Mouse (Mus musculus) MEL-GATA-1-ER (cell line): ENCODE results near the gene Palld.

Source experiments
- DNase-seq: peaks from one replicate; pipeline ENCODE4 v3.0.0-alpha.2; 2012; ENCODE audit warnings: low read depth; ENCODE audit errors: extremely low read depth

Gene Palld

DNA sequence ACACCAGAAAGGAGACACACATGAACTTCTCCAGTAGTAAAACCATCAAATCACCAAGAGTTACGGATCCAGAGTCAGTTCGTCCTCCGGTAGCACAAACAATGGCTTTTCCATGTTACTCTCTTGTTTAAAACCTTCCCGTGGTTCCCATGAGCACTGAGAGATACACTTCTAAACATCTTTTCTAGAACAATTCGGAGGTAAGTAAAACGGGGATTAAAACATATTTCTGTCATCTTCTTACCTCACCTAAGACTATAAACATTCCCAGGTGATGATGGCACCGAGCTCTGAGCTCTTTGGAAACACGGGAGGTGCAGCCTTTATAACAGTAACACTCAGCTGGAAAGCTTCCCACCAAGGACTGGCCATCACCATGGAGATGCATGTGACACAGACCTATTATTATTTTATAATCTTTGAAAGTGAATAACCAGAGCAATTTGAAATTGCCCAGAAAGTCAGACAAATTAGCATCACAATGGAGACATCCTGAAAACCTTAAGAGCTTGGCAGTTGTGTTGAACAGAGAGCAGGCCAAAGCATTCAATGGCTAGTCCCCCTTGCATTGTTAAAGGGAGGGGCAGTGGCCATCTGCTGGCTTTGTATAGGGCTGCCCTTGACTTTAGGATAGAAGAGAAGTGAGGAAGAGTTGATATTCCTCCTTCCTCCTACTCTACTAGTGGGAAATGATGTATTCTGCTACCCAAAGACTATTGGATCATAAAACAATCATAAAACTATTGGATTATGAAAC lies 385.6 kb downstream of the Palld start:
- DNase-seq = no peak

DNA sequence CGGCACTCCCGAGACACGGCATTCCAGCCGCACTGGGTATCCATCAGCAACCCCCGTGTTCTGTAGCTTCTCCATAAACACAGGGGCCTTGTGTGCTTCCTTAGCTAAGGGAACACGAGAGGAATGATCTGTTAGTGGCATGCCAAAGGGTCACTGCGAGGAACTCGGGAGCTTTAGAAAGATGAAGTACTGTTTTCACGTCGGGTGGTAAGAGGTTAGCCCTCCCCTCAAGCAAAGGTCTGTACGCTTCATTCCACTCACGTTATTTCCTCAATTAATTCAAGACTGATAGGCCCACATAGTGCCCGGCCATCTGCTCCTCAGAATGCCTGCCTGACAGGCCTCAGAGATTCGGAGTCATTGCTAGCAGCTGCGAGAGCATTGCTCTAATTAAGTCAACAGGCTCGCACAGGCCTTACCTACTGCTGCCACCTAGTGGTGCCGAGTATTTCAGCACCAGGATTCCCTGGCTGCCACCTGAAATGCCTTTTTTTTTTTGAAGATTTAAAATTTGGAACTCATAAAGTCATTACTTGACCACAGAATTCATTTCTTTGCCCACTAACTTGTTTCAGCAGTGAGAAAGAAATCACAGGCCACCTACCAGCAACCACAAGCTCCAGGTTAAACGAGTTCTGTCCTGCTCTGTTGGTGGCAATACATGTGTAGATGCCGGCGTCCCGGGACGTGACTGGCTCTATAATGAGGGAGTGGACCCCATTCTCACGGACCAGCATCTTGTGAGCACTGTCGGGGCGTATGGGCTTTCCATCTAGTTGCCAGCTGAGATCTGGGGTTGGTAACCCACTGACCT lies 386.4 kb downstream of the Palld start:
- DNase-seq = no peak

DNA sequence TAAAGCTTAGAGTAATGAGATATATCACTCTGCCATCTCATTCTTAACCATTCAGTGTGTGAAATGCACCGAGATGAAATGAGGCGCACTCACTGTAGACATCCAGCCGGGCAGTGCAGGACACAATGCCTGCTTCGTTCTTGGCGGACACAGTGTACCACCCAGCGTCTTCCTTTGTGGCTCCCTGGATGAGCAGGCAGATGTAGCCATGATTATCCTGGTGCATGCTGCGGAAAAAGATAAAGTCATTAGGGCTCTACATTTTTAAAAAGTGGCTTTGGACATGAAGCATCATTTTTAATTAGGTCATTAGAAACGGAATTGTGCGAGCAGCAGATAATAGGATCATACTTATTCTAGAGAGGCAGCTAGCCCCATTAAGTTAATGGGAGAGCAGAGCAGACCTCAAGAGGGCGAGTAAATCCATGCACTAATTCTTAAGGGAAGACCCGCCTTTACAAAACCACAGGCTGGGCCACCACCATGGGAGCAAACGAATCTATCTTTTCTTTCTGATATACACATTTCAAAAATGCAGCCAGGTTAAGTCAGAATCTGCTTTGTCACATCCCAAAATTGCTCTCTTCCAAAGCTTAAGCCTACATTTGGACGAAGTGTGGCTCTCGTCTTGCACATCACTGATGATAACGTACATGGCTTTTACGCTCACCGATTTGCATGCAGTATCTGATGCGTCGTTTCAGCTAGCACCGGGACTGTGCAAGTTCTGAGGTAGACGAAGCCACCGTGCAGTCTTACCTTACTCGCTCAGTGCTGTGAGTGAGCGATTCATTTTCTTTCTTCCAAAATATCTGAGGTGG lies 387.2 kb downstream of the Palld start:
- DNase-seq = no peak

DNA sequence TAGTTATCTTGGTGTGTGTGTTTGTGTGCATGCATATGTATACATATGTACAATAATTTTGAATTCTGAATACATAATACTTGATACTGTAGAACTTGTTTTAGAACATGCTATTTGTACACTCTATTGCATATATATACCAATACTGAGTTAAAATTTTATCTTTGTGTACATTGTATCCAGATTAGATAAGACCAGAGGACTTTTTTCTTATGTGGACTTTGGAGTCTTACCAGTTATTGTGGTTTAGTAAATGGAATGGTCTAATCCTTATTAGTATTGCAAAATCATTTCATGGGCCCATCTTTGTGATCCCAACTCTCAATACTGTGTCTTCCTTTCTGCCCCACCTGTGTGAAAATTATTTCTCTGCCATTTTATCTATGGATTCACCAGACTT lies 400.2 kb downstream of the Palld start:
- DNase-seq = no peak

DNA sequence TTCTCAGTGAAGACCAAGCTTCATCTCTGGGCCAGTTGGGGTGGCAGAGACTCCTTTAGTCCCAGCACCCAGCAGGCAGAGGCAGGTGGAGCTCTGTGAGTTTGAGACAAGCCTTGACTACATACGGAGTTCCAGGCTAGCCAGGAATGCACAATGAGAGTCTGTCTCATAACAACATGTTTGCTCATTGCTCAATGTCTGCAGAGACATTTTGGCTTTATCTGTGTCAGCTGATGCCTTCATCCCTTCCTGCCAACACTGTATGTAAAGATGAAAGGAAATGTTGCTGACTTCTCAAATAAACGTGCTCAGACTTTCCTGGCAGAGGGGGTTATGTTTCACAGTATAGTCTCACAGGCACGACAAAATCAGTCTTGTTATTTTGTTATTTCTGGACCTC lies 401.6 kb downstream of the Palld start:
- DNase-seq = no peak

DNA sequence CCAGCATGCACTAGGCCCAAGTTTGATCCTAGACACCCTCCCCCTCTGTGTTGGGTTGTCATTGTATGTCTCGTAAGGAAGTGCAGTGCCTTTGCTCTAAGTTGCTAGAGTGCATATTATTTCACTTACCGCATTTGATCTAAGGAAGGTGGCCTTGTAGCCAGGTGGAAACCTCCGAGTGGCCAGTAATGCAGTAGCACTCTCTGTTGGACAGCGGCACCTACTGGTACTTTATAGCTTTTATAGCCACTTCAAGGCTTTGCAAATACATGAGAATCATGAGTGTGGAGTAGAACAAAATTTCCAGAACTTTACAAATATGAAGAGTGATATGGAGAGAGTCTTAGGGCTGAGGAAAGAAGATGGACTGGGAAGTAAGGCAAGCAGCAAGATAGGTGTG lies 403.5 kb downstream of the Palld start:
- DNase-seq = no peak

DNA sequence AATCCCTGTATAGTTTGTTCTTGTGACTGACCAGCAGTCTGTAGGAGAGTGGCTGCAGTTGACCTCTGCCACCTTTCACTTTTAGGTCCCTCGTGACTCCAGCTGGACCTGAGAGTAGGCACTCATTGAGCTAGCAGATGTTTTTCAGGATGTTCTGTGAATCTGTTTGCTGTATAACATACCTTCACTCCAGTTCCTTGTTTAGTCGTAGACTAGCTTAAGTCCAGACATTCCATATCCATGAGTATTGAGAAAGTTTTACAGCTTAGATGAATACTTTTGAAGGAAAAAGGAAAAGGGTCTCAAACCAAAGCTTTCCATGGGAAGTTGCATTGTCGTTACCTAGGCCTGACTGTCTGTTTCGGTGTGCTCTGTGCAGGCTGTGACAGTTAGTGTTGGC lies 405.4 kb downstream of the Palld start:
- DNase-seq = no peak

DNA sequence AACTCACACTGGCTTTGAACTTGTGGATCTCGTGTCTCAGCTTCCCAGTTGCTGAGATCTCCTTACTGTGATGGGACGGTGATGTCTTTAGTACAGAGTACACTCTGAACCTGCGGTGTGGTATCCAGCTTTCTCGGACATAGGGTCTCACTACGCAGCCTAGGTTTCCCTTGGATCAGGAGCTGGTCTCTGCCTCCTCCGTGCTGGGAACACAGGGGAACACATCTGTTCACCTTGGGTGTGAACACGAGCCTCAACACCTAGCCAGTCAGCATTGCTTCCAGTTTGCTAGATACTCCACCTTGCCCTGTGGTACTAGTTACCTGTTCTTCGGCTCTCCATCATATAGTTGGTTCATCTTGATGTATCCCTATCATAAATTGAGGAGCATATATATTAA lies 413.9 kb downstream of the Palld start:
- peak; percentile 2 for DNase-seq

DNA sequence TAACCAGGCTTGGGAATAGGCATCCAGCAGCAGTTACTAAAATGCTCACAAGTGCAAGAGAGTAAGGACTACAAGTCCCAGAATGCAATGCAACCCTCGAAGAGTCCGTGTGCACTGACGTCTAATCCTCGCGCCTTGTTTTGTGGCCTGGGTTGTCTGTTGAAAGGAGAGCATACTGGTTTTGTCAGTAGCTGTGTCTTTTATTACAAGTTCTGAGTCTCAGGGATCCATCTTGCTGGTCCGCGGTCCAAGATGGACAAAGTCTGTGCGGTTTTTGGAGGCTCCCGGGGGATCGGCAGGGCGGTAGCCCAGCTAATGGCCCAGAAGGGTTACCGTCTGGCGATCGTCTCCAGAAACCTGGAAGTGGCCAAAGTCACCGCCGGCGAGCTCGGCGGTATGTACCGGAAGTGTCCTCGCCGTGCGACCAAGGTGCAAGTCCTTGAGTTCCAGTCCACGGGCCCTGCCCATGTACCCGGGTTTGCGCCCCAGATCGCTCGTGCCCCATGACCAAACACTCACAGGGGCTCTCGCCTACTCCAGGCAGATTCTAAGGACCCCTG lies 414.8 kb downstream of the Palld start, which contains the start of gene Cbr4:
TSS of gene Cbr4 (plus strand) at position 138 of the 560 bp plus-strand sequence.
- DNase-seq = peak; percentile 91

DNA sequence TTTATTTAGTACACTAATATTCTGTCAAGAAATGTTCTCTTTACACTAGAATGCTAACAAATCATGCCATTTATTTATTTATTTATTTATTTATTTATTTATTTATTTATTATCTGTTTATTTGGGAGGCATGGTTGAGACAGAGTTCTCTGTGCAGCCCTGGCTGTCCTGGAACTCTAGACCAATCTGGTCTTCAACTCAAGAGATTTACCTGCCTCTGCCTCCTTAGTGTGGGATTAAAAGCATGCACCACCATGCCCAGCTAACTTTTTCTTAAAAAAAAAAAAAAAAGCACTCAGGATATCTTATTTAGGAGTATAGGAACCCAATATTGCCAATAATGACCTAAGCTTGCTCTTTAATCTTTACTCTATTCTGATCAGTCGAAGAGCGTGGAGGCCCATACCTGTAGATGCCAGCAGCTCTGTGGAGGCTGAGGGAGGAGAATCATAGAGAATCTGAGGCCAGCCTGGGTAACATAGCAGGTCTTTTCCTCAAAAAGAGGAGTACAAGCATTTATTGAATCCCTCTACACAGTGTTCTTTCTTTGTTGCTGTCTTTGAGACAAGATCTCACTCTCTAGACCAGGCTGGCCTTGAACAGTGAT lies 415.5 kb downstream of the Palld start:
- no peak for DNase-seq

DNA sequence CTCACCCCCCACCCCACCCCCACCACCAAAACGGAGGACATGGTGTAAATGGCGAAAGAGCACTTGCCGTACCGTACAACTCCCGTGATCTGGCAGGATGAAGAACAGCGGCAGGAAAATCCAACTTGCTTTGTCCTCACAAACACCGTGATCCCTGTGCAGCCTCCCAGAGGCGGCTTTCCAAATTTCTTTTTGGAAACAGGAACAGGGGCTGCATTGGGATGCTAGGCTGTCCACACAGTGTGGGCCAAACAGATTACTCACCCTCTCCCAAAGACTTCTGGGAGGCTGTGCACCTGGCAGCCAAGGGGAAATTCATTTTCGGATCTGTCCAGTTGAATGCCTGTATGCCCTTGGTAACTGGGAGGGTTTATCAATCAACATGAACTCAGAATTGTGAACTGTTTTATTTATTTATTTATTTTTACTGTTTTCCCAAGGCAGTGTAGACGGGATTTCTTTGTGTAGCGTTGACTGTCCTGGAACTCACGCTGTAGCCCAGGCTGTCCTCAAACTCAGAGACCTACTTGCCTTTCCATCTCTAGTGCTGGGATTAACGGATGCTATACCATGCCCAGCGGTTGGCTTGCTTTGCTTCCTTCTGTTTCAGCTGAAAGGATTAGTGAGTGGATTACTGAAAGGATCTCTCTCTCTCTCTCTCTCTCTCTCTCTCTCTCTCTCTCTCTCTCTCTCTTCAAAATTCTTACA lies 422.1 kb downstream of the Palld start:
- no peak for DNase-seq

DNA sequence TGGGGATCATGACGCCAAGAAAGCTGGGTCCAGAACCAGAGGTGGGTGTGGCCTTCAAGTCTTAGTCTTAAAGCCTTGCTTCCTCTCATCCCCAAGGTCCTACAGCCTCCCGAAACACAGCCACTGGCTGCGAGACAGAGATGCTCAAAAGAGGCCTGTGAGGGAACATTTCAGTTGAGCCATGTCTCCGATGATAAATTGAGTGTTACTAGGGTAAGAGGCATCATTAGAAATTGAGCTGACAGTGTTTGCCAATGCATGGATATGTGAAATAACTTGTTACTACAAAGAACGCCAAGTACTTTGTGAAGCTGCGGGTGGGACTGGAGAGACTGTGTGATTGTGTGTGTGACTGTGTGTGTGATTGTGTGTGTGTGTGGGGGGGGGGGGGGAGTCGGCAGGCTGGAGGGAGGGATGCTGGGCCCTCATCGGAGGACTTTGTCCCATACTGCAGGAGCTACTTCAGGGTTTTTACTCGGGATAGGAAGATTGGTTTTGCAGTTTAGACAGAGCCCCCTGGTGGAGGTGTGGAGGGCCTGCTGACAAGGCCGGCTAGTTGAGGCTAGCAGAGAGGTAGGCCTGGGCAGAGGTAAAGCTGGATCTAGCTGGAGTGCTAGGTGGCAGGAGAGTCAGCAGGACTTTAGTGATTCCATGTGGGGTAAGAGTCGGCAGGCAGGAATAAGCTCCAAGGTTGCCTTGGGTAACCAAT lies 422.8 kb downstream of the Palld start:
- peak; percentile 30 for DNase-seq

DNA sequence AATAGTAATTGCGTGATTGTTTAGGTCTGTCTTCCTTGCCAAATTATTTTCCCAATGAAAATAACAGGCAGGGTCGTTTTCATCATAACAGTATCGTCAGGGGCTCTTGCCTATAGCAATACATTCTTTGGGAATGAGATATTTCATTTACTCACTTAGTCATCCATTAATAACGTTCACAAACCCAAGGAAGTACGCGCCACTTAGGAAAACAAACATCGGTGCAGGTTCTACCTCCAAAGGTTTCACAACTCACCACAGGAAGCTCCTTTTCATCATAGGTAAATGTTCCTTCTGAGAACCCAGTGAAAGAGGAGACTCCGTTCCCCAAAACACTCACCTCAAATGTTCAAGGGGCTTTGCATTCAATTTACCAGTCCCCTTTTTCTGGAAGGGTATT lies 423.7 kb downstream of the Palld start:
- DNase-seq = no peak

DNA sequence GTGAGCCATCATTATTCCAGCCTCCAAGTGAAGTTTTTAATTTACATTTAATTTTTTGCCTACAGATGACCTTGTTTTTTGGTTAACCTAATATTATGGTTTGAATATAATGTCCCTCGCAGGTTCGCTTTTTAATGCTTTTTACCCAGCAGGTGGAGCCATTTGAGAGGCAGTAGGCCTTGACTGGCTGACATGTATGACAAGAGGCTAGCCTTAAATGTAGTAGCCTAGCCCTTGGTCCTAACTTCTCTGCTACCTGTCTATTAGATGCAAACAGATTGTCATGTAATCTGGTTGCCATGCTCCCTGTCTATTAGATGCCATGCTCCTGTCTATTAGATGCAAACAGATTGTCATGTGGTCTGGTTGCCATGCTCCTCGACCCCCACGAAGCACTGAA lies 424.3 kb downstream of the Palld start:
- no peak for DNase-seq

DNA sequence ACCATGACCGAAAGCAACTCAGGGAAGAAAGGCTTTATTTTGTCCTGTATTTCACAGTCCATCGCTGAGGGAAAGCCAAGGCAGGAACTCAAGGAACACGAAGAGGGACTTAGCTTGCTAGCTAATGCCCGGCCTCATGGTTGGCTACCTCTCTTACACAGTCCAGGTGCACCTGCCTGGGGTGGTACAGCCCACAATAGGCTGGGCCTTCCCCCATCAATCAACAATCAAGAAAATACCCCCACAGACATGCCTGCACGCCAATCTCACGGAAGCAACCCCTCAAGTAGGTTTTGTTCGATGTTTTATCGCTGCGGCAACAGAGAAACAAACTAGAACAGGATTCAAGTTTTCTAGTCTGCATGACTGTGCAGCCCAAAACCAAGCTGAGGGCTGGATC lies 426.3 kb downstream of the Palld start:
- DNase-seq = no peak

DNA sequence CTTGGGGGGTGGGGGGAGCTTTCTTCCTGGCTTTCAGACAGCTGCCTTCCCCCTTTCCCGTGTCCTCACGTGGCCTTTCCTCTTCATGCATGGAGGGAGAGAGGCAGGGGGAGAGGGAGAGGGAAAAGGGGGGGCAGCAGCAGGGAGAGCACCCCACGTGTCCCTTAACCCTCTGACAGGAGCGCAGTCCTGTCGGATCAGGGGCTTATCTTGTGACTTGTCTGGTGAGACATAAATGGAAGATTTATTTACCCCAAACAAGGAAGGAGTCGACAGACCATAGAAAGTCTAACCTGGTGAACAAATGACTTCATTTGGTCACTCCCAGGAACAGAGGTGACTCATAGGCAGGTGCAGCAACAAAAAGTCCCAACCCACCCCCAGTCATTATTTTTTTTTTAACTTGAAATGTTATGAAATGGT lies 427.2 kb downstream of the Palld start:
- no peak for DNase-seq

DNA sequence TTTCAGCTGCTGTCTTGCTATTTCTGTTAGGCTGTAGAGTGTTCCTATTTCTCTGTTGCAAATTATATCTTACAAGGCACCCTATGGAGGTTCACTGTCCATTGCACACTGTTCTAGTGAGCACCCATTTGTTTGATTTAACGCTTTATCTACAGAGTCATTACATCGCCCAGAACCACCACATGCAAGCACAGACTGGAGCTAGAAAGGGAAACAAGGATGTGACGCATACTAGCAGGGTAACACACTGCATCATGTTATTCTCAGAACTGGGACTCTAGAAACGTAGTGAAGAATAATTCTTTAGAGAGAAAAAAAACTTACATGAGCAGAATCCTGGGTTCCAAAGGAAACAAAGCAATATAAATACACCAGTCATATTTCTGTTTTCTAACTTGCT lies 432.3 kb downstream of the Palld start:
- no peak for DNase-seq

DNA sequence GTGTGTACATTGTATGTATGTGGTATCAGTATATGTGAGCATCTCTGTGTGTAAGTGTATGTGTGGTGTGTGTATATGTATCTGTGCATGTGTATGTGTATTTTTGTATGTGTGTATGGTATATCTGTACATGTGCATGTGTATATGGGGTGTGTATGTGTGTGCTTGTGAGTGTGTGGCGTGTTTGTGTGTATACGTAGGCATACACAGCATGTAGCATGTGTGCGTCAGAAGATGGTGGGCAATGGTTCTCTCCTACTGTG lies 435.0 kb downstream of the Palld start:
- DNase-seq = no peak

DNA sequence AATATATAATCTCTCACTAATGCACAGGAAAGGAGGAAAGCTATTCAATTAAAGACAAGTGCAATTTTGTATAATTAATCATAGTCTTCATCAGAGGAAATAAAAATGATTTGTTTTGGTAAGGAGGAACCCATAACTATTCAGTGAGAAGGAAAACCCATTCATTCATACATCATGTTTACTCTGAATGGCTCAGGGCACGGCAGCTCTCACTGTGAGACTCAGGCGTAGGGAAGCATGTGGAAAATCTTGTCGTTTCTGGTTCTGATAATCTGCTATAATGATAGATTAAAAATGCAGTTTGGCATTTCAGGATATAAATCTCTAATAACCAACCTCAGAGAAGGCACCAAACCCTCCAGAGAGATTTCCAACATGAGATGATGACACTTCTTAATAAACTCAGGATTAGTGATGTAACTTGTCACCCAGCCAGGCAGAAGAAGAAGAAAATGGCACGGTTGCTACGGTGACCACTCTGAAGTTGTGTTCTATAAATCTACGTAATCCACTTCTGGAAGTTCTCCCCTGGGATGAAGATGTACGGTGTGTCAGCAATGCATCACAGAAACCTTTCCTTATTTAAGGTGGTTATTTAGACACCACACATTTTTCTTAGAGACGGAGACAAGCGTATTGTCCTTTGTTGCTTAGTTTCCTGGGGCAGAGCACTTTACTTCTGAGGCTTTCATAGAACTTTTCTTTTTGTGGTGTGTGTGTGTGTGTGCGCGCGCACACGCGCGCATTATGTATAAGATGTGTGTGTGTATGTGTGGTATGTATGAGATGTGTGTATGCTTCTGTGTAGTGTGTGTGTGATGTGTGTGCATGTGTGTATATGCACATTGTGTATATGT lies 435.6 kb downstream of the Palld start:
- DNase-seq = no peak
